Mouse (Mus musculus): ENCODE data around the gene Vav2.

Vav2 gene

DNA sequence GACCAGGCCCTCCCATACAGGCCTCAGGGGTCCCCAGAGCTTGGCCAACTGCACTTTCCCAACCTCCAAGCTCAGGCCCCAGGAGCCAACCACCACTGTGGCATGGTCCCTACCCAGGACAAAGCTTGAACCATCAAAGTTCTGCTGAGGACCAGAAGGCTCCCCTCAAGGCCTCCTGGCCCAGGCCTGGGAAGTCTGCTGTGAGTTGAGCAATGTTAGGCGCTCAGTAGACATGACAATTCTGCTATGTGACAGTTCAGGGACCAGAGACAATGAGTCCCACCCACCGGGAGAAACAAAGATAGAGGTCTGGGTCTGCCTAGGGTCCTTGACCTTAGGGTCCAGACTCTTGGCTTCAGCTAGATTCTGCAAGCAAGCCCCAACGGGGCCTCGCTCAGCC, 98.9 kb downstream of the Vav2 start:
- no peak for ATAC-seq (ENCODE audit: insufficient number of reproducible peaks, low FRiP score, low TSS enrichment)

DNA sequence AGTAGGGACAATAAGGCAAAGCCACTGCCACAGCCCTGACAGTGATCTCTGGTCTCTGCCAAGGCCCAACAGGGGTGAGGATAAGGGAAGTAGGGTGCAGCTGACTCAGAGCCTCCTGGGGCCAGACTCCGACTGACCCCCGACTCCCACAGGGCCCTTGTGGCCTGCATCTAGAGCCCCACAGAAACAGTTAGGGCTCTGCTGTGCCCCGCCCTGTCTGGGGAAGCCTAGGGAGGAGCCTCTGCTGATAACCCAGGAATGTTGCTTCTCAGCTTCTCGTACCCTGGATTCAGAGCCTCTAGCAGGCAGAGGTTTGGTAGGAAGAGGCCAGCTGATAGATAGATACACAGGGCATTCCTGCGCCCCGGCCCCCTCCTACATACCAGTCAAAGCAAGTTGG, 99.8 kb downstream of the Vav2 start:
- ATAC-seq (ENCODE audit: insufficient number of reproducible peaks, low FRiP score, low TSS enrichment), result no peak

DNA sequence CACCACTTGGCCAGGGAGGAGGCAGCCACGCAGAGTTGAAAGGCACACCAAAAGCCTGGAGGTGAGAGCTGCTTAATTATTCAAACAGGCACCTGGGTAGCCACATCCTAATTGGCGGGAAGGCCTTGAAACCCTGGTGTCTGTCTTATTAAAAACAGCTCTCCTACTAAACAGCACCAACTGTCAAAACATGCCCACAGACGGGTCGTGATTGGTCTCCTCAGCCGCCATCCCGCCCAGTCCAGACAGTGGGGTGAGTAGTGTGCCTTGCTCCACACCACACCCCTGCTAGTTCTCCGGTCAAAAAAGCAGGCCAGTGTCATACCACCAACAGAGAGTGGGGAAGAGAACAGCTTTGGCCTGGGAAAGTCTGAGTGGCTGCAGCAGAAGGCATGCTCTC, 100.5 kb downstream of the Vav2 start:
- no peak for ATAC-seq (ENCODE audit: insufficient number of reproducible peaks, low FRiP score, low TSS enrichment)

DNA sequence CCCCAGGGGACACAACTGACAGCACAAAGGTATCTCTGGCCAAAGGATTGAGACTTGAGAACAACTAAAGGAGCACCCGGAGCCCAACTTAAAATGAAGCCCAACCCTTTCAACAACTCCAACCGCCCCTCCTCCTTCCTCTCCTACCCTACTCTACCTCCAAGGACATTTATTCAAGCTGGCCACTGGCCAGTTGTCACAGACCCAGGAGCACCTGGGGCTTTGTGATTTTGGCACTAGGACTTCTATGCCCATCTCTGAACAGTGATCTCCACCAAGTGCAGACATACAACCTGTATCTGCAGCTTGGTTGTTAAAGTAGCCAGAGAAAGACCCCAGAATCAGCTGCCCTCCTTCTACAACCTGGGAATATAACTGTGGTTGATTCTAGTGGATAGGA, 102.1 kb downstream of the Vav2 start:
- no peak for ATAC-seq (ENCODE audit: insufficient number of reproducible peaks, low FRiP score, low TSS enrichment)

DNA sequence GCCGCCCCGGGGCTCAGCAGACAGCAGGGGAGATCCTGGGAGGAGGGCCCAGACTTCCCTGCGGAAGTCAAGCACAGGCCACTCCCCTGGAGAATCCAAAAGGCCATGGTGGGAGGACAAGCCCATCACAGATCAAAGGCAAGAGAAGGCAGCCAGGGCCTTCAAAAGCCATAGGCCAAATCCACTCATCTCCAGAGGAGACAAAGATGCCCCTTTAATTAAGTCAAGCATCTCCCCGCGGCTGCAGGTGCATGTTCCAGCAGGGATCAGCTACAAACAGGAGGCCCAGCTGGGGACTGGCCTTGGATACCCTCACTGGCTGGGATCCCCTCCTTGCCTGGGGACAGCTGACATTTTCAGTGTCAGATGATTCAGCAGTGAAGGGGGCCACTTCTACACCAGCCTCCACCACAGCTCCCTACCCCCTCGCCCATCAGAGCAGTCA, 105.4 kb downstream of the Vav2 start:
- no peak for ATAC-seq (ENCODE audit: insufficient number of reproducible peaks, low FRiP score, low TSS enrichment)

DNA sequence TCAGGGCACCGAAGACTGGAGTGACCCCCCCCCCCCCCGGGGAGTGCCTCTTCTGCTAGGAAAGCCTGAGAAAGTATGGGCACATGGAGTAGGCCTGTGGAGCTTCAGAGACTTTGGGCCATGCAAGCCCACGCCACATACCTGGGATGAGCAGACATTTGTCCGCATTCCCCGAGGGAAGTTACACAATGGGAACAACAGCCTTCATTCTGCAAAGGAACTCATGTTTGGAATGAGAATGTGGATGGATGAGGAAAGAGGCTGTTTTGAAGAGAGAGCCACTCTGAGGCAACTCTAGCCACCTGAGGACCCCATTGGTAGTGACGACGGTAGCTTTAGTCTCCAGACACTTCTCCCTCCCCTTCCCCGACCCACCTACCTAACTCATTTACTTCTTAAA, 106.0 kb downstream of the Vav2 start:
- ATAC-seq (ENCODE audit: insufficient number of reproducible peaks, low FRiP score, low TSS enrichment), result no peak

DNA sequence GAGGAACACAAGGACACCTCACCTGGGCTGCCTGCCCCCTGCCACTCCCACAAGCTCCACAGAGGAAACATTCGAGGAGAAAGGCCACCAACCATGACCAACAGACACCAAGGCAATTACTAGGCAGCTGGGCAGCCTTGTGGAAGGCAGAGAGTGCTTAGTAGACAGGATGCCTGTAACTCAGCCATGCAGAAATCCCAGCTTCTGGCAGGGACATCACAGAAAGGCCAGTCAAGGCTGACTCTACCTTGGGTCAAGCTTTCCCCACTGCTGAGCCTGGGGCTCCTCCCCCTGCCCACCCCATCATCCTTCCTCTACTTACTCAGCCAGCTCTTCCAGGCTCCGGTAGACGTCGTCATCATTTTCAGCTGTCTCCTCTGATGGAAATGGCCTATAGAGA, 108.2 kb downstream of the Vav2 start:
- ATAC-seq (ENCODE audit: insufficient number of reproducible peaks, low FRiP score, low TSS enrichment), result no peak

DNA sequence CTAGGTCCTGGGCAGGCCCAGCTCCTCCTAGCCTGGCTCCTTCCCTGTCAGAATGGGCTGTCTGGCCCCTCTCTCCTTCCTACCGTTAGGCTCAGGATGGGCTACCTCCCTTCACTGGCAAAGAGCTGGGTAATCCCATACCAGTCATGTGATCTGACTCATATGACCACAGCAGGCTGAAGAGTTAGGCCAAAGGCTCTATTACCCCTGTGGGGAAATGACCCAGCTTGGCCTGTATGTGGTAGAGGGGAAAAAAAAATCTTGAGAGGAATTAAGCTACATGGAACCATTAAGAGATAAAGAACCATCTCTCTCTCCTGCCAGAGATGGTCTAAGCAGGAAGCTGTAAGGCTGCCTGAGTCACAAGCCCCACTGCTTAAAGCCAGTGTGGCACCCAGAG, 108.6 kb downstream of the Vav2 start:
- ATAC-seq (ENCODE audit: insufficient number of reproducible peaks, low FRiP score, low TSS enrichment), result no peak

DNA sequence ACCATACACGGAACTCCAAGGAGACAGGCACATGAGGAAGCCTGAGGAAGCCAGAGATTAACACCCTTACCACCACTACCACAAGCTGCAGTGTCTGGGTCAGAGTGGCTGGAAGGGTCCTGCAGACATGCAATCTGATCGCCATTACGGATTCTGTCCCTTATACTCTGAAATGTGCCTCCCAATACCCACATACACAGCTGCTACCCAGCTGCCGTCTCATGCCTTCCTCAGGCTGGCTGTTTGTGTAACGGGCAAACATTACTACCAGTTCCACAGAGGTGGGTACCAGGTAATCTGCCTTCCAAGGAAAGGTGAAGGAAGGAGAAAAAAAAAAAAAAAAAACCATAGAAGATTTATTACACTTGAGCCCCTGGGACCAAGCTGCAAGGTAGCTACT, 110.7 kb downstream of the Vav2 start:
- no peak for ATAC-seq (ENCODE audit: insufficient number of reproducible peaks, low FRiP score, low TSS enrichment)

DNA sequence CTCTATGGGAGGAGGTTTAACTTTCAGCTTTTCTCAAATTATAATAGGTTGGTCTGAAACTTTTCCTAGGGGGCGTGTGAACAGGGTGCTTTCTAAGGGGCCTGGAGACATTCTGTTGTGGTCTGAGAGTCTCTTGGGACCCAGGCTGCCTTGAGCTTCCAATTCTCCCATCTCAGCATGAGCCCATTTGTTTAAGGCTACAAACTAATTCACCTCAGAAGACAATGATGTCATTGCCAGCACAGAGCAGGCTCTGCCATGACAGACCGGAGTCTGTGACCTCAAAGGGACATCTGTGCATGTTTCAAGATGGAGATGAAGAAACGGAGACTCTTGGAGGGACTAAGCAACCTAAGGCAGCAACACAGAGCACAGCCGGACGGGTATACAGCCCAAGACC, 112.6 kb downstream of the Vav2 start:
- no peak for ATAC-seq (ENCODE audit: insufficient number of reproducible peaks, low FRiP score, low TSS enrichment)

DNA sequence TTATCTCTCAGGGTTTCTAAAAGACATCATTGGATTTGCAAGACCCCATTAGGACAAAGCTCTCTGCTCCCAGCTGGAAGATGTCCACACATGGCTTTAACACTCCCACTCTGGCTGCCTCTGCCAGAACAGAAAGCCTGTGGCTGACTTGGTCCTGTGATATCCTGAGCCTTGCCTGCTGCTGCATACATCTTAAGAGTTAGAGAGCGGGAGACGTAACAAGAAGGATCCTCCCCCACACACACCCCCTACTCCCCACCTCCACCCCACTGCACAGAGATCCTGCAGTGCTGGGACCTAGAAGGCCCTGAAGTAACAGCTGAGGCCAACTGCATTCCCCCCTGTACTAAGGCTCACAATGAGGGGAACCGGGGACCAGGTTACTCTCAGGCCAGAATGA, 114.3 kb downstream of the Vav2 start:
- no peak for ATAC-seq (ENCODE audit: insufficient number of reproducible peaks, low FRiP score, low TSS enrichment)

DNA sequence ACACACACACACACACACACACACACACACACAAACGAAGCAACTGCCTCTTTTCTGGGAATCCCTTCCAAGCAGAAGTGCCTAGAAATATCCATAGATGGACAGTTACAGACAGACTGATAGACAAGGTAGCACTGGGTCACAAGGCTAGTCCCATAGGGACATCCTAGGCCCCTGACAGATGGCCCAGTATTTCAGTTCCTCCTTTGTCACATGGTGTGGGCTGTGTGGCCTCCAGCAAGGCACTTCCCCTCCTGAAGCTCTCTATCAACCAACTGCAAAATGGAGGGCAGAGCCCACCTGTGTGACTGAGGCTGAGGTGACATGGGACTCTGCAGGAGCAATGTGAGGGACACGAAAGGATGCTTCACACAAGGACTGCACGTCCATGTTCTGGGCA, 115.2 kb downstream of the Vav2 start:
- no peak for ATAC-seq (ENCODE audit: insufficient number of reproducible peaks, low FRiP score, low TSS enrichment)

DNA sequence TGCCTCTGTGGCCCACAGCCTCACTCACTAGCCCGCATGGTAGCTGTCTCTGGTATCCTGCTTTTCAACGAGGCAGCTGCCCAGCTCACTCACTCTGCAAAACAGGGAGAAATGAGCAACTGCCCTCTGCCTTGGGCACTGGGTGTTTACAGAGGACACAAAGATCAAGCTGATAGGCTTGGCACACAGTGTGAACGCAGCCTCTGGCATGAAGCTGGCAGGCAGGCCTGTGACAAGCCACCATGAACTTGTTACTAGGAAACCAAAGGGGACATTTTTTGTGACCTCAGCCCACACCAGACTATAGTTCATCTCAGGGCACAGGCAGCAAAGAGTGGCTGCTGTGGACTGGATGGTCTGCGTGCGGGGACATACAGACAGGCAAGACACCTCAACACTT, 115.9 kb downstream of the Vav2 start:
- ATAC-seq (ENCODE audit: insufficient number of reproducible peaks, low FRiP score, low TSS enrichment), result no peak

DNA sequence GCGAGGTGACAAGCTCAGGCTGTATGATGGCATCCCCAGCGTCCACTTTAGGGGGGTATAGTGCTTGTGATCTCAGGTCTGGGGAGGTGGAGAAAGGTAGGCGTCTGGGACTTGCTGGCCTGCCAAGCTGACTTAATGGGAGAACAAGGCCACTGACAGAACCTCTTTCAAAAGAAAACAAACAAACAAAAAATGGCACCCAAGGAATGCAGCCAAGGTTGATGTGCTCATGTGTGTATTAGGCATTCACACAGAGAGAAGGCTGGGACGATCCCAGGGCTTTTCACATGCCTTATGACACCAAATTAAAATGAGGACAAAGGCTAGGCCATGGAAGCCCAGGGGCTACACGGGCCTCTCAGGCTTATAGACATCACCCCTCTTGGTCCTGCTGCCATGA, 116.6 kb downstream of the Vav2 start:
- no peak for ATAC-seq (ENCODE audit: insufficient number of reproducible peaks, low FRiP score, low TSS enrichment)

DNA sequence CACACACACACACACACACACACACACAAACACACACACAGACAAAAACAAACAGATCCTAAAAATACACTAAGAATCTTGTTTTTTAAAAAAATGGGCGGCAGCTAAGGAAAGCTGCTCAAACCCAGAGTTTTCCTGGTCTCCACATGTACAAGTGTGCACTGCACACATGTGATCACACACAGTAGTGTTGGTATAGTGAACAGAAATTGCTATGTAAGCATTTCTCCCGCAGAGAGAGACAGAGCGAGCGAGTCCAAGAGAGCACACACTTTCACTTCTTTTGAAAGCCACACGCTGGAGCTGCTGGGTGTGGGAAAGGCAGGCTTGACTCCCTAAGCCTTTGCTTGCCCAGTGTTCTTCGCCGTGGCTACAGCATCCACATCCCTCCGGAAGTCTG, 120.2 kb downstream of the Vav2 start:
- ATAC-seq (ENCODE audit: insufficient number of reproducible peaks, low FRiP score, low TSS enrichment), result no peak

DNA sequence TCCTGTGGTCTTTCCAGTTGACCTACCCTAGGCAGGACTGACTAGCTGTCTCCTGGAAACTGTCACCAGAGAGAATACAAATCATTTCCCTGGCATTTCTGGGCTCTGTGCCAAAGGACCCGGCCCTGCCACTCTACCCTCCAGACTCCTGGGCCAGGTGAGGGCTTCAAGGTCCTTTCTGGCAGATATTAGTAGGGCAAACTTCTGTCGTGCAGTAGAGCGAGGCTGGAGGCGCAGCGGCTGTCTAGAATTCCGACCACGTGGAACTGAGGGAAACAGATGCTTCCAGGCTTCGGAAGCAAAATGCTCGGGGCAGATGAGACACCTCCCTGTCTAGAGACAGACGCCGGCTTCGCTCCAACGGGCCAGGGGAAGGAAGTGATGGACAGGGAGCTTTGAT, 122.1 kb downstream of the Vav2 start:
- ATAC-seq (ENCODE audit: insufficient number of reproducible peaks, low FRiP score, low TSS enrichment), result no peak

DNA sequence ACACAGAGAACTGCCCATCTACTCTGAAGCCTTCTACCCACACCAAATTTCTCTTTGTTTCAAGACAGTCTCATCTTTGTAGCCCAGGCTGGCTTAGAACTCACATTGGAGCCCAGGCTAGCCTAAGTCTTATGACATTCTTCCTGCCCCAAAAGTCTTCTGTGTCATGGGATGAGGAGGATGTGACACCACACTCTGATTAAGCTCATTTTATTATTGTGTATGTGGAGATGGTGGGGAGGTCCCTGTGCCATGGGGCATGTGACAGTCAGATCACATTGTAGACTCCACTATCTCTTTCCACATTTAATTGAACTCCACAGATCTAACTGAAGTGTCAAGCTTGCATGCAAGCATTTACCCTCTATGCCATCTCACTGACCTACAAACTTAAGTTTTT, 122.8 kb downstream of the Vav2 start:
- no peak for ATAC-seq (ENCODE audit: insufficient number of reproducible peaks, low FRiP score, low TSS enrichment)

DNA sequence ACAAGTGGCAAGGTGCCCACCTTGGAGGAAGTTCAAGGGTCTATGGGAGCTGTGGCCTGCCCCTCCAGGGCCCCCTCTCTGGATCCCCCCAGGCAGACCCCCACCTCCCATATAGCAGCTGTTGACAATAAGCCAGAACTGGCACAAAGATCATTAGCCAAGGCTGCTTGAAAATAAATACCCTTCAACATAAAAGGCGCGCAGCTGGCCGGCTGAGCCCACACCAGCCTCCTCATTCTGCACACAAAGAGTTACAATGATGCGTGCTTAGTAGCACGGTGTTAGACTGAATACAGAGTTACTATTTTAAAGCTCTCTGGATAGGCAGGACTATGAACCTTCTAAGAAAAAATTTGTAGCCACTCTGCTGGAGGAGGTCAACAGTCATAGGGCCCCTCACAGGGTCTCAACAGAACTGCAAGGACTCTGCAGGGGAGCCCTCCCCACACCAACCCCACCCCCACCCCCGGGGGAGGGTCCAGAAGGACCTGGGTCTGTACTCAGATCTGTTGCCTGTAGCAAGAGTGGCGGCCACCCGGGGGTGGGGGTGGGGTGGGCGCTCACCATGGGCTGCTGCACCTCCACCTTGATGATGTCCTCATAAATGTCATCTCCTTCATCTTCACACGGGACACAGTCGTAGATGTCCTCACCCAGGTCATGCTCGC, 125.3 kb downstream of the Vav2 start:
- no peak for ATAC-seq (ENCODE audit: insufficient number of reproducible peaks, low FRiP score, low TSS enrichment)

DNA sequence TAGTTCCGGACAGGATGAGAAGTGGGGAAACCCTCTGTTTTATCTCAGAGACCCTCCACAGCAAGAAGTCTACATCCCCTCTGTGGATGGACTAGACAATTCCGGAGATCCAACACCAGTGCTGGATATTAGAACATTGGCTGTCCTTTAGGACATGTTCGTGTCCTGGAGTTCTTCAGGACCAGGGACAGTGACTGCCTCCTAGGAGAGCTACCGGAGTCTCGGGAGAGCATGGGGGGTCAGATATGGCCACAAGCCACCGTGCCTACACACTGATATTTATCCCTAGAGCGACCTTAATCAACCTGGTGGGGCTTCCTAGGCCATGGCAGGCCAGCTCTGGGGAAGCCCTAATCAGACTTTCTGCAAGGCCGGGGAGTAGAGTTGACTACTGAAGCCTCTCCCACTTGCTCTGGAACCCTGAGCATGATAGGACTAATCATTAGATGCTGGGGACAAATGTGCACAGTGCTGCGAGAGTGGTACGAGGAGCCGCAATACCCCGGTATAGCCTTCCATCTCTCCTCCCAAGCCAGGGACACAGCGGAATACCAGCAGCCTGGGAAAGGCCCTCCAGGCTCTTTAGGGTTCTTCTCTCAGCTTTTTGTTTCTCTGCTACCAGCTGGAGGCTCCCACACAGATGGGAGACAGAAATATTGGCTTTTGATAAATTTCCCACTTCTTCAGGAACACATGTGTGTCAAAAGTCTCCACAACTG, 125.9 kb downstream of the Vav2 start:
- no peak for ATAC-seq (ENCODE audit: insufficient number of reproducible peaks, low FRiP score, low TSS enrichment)

DNA sequence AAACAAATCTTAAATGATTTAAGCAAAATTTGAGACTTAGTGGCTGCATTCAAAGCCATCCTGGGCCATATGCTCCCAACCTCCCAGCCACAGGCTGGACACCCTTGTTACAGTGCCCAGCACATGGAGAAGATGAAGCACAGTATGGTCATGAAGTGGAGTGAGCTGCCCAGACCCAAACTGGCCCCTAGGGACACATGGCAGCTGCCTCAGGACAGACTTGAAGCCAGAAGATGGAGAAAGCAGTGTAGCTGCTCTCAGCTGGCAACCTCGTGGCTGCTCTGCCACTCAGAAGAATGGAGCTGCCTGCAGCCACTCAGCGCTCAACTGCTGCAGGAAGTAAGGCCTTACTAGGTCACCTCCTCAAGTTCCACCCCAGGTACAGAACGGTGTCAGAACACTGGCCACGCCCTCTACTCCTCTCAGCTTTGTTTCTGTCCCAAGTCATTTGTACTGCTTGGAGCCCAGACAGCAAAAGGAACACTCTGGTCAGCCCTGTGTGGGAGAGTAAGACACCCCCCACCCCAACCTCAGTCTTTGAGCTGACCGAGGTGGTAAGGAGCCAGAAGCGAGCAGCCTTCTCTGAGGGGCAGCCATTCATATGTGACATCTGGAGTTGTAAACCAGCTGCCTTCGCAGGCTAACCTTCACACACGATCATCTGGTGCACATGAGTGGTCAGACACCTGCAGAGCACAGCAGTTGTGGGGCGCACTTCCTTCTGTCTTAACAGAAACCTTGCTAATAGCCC, 130.0 kb downstream of the Vav2 start:
- no peak for ATAC-seq (ENCODE audit: insufficient number of reproducible peaks, low FRiP score, low TSS enrichment)

DNA sequence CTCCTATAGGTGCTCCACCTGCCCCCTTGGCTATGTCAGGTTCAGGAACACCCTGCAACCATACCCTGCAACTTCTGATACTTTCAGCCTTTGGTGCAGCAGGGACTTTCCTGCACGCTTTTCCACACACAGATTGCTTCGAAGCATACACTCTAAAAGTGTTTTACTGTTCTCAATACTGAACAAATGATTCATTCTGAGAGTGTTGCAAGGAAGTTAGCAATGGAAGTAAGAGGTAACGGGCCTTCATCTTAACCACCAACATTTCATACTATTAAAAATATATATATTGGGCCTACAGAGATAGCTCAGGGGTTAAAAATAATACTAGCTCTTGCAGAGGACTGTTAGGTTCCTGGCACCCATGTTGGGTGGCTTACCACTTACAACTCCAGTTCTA, 132.1 kb downstream of the Vav2 start:
- no peak for ATAC-seq (ENCODE audit: insufficient number of reproducible peaks, low FRiP score, low TSS enrichment)

DNA sequence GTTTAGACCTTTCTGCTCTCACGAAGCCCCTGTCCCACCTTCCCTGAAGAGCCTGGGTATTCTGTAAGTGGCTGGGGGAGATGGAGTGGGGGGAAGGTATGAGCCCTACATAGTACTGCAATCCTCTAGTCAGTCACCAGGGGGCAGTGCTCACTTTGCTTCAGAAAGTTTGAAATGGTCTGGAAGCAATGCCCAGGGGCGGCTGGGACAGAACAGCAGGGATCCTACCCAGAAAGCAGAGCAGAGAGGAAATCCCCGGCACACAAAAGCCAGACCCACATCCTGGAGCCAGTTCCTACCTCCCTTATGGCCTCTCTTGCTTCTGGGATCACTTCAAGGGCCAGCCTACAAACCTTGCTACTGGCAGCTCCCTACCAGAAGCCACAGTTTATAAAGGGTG, 137.8 kb downstream of the Vav2 start:
- ATAC-seq (ENCODE audit: insufficient number of reproducible peaks, low FRiP score, low TSS enrichment), result no peak
